Mouse (Mus musculus) liver, adult 2 months (tissue): ENCODE measurements at regions not wholly inside any gene's neighbourhood (a gene's known extent, or its start where the extent isn't known, plus 50 kb on each side); places are given as distances from the start of the nearest gene placed in this dataset.

ENCODE experiments used
- DNase-seq: peaks from one replicate; pipeline ENCODE4 v3.0.0-alpha.2; 2011; ENCODE audit warnings: low read depth, low spot score; ENCODE audit errors: extremely low read depth
- H3K27ac ChIP-seq: fragments of 200-500 bp; replicated peaks from 2 replicates; pipeline ENCODE4 v1.5.1; 2012; ENCODE audit warnings: low read depth, mild to moderate bottlenecking, control low read depth, inconsistent platforms, low read length; ENCODE audit not compliant: insufficient read depth
- H3K27me3 ChIP-seq: fragments of 200-500 bp; 2 replicates; pipeline ENCODE4 v1.6.1; 2012; ENCODE audit warnings: mild to moderate bottlenecking, moderate library complexity, low read length, inconsistent platforms; ENCODE audit not compliant: control insufficient read depth, insufficient read depth
- H3K36me3 ChIP-seq: fragments of 200-500 bp; 2 replicates; pipeline ENCODE4 v1.6.1; 2012; ENCODE audit warnings: low read length, inconsistent platforms; ENCODE audit not compliant: control insufficient read depth, insufficient read depth
- H3K4me1 ChIP-seq: fragments of 200-500 bp; 2 replicates; pipeline ENCODE4 v1.6.1; 2011; ENCODE audit warnings: low read length; ENCODE audit not compliant: control insufficient read depth, insufficient read depth
- H3K4me3 ChIP-seq: fragments of 200-500 bp; 2 replicates; pipeline ENCODE4 v1.5.1; 2011; ENCODE audit warnings: low read depth, mild to moderate bottlenecking, control low read depth, low read length, moderate library complexity; ENCODE audit not compliant: insufficient read depth
- H3K79me2 ChIP-seq: fragments of 200-500 bp; 2 replicates; pipeline ENCODE4 v1.6.1; 2012; ENCODE audit warnings: inconsistent platforms, mild to moderate bottlenecking, low read length, moderate library complexity; ENCODE audit not compliant: control insufficient read depth, insufficient read depth
- H3K9ac ChIP-seq: fragments of 200-500 bp; 2 replicates; pipeline ENCODE4 v1.6.1; 2012; ENCODE audit warnings: low read depth, mild to moderate bottlenecking, control low read depth, inconsistent platforms, low read length
- CTCF ChIP-seq: fragments of 200-500 bp; IDR thresholded peaks from 2 replicates; pipeline ENCODE4 v1.5.1; 2011; ENCODE audit warnings: low read depth, low read length, control low read depth
- POLR2A ChIP-seq: fragments of 200-500 bp; IDR thresholded peaks from 2 replicates; pipeline ENCODE4 v1.6.1; 2011; ENCODE audit warnings: low read length, control low read depth; ENCODE audit not compliant: insufficient read depth; ENCODE audit errors: extremely low read depth
- WGBS: fragments of 180-500 bp; shearing (Covaris S2); methylation state at CpG from one replicate; pipeline ENCODE4 v1.1.7; 2018; 5-methylcytosine and 5-hydroxymethylcytosine counted together

DNA sequence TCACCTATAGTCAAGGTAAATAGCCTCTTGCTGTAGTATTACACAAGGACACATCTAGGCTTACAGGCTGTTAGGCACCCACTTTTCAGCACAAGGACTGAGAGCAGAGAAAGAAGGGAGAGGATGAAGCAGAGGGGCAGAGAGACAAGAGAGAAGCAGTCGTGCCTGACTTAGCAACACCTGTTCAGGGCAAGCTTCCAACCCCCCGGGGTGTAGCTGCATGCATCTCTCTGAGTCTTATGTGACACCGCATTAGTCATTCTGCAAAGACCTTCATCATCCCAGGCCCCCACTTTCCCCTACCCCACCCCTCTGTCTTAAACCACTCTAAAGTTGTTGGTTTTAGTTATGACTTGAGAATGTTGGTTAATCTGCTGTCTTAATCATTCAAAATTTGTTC is 106.6 kb upstream of the Ubash3b start:
- Histone ChIP-seq H3K27me3 (no peaks in the 10 kb centered on the region), H3K79me2 (no peaks in the 10 kb centered on the region), H3K27ac (no peak overlapping the region), H3K36me3 (no peaks in the 10 kb centered on the region), H3K9ac (no peak overlapping the region), H3K4me3 (no peak overlapping the region), H3K4me1 (no peaks in the 10 kb centered on the region)
- TF ChIP-seq POLR2A (no peak), CTCF (no peak)
- DNase-seq = no peak
- 23% methylated on average over 3 of the region's 3 CpGs for WGBS

DNA sequence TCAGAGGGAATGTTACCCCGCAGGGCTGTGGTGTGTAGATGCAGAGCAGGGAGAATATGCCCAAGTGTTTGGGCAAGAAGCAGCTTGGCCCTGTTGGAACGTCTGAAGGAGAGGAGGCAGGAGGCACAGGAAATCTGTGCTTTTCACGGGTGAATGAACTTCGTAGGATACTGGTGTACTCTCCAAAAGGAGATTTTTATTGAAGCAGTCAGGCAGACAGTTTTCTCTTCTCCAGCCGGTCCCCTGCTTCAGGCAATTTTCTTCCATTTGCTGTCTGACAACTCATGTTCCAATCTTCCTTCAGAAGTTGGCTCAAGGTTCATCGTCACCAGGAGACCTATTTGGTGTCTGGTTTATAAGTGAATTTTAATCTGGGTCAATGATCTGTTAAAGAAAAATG is 103.0 kb upstream of the Ubash3b start:
- Histone ChIP-seq H3K9ac (no peak overlapping the region), H3K36me3 (no peaks in the 10 kb centered on the region), H3K27ac (no peak overlapping the region), H3K4me1 (no peaks in the 10 kb centered on the region), H3K27me3 (no peaks in the 10 kb centered on the region; the same call in 1 of the 2 replicates), H3K79me2 (no peaks in the 10 kb centered on the region), H3K4me3 (no peak overlapping the region)
- no peak for DNase-seq
- TF ChIP-seq POLR2A (no peak), CTCF (no peak)
- 62% methylated on average over 6 of the region's 6 CpGs for WGBS

- Histone ChIP-seq H3K27ac (no peak overlapping the region), H3K36me3 (no peaks in the 10 kb centered on the region), H3K79me2 (no peaks in the 10 kb centered on the region), H3K4me3 (no peak overlapping the region), H3K9ac (no peak overlapping the region), H3K4me1 (no peaks in the 10 kb centered on the region), H3K27me3 (no peaks in the 10 kb centered on the region; the same call in 1 of the 2 replicates)
- no peak for DNase-seq
- 83% methylated on average over 1 of the region's 1 CpGs for WGBS
- no peak for TF ChIP-seq CTCF
- no peak for TF ChIP-seq POLR2A
Measured at GRCm38 (mm10) chr9:41257244-41257643, 95.7 kb upstream of the Ubash3b start.

- H3K79me2 ChIP-seq = no peaks in the 10 kb centered on the region
- H3K4me1 ChIP-seq = no peaks in the 10 kb centered on the region
- peaks cover 2% of the 10 kb centered on the region; the same call in 1 of the 2 replicates for H3K27me3 ChIP-seq
- H3K9ac ChIP-seq = no peak overlapping the region
- no peaks in the 10 kb centered on the region for H3K36me3 ChIP-seq
- 0 out of 2 replicates have a peak, but pooled peaks have one; percentile 6 for TF ChIP-seq CTCF
- no peak for TF ChIP-seq POLR2A
- H3K4me3 ChIP-seq = no peak overlapping the region
- 86% methylated on average over 7 of the region's 7 CpGs for WGBS
- no peak for DNase-seq
- no peak overlapping the region for H3K27ac ChIP-seq
Measured at GRCm38 (mm10) chr9:41242372-41242771, 80.9 kb upstream of the Ubash3b start.

GRCm38 (mm10) chr9:41239097-41239451 is 77.6 kb upstream of the Ubash3b start:
- H3K36me3 ChIP-seq = no peaks in the 10 kb centered on the region
- H3K4me1 ChIP-seq = no peaks in the 10 kb centered on the region
- H3K27ac ChIP-seq = no peak overlapping the region
- TF ChIP-seq CTCF (no peak), POLR2A (no peak)
- DNase-seq = no peak
- peaks cover 2% of the 10 kb centered on the region; the same call in 1 of the 2 replicates for H3K27me3 ChIP-seq
- H3K79me2 ChIP-seq = no peaks in the 10 kb centered on the region
- no peak overlapping the region for H3K9ac ChIP-seq
- WGBS = 86% methylated on average over 5 of the region's 5 CpGs
- no peak overlapping the region for H3K4me3 ChIP-seq

- no peak for DNase-seq
- TF ChIP-seq POLR2A (no peak), CTCF (no peak)
- Histone ChIP-seq H3K4me3 (no peak overlapping the region), H3K79me2 (no peaks in the 10 kb centered on the region), H3K36me3 (no peaks in the 10 kb centered on the region), H3K9ac (no peak overlapping the region), H3K27me3 (peaks cover 2% of the 10 kb centered on the region; the same call in 1 of the 2 replicates), H3K27ac (no peak overlapping the region), H3K4me1 (no peaks in the 10 kb centered on the region)
- WGBS = 56% methylated on average over 5 of the region's 5 CpGs
Measured at GRCm38 (mm10) chr9:41238395-41239096, 77.0 kb upstream of the Ubash3b start.
